Mouse (Mus musculus) layer of hippocampus, adult 2 months (tissue): ENCODE results near the gene Got1. TPM values are rescaled to one million over a fixed set of nuclear protein-coding genes. Genes with fewer than 3 reads are reported as not detected.

ENCODE experiments used
- DNase-seq, 2 experiments: peaks; one replicate each; pipeline ENCODE4 v3.0.0; 2022; ENCODE audit warnings: low spot score in 2 of 2
- H3K27ac ChIP-seq: fragments of 200-600 bp; 2 replicates; pipeline ENCODE4 v1.8.1; 2022
- H3K4me3 ChIP-seq: fragments of 200-600 bp; 2 replicates; pipeline ENCODE4 v1.8.1; 2022; ENCODE audit warnings: mild to moderate bottlenecking
- CTCF ChIP-seq: fragments of 200-600 bp; conservative IDR thresholded peaks from 2 replicates; pipeline ENCODE4 v1.8.1; 2022; ENCODE audit warnings: antibody characterized with exemption, mild to moderate bottlenecking, moderate library complexity
- total RNA-seq, 2 experiments: library from RNA; stranded (reverse); gene quantifications; 2 replicates each; pipeline ENCODE4 v1.2.3; 2021

Got1 gene
- total RNA-seq, 2 experiments from 2014 or later: 324 to 355 TPM

DNA sequence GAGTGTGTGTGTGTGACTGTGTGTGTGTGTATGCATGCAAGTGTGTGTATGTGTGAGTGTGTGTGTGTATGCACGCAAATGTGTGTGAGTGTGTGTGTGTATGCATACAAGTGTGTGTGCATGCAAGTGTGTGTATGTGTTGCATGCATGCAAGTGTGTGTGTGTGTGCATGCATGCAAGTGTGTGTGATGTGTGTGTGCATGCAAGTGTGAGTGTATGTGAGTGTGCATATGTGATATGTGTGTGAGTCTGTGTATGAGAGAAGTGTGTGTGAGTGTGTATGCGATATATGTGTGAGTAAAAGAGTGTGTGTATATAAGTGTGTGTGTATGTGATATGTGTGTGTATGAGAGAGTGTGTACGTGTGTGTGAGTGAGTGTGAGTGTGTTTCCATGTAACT is 11.0 kb upstream of the Got1 start:
- TF ChIP-seq CTCF: no peak
- Histone ChIP-seq H3K27ac (no peak overlapping the region), H3K4me3 (no peak overlapping the region)
- DNase-seq: no peak

DNA sequence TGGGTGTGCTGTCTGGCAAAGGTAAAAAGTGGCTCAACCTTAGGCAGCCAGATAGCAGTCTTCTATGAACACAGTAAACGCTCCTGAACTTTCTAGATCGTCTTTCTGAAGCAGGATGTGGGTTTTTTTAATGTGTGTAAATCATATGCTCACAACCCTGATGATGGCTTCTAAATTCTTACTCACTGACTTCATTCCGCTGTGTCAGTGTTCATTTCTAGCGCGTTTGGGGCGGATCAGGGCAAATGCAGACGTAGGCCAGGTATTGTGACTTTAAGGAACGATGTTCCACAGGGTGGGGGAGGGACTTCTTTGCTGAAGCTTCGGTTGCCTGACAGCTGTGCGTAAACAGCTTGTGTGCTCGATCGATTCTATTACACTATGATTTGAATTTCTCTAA is 6.5 kb upstream of the Got1 start:
- H3K4me3 ChIP-seq: no peak overlapping the region
- no peak for TF ChIP-seq CTCF
- H3K27ac ChIP-seq: no peak overlapping the region
- DNase-seq: no peak

DNA sequence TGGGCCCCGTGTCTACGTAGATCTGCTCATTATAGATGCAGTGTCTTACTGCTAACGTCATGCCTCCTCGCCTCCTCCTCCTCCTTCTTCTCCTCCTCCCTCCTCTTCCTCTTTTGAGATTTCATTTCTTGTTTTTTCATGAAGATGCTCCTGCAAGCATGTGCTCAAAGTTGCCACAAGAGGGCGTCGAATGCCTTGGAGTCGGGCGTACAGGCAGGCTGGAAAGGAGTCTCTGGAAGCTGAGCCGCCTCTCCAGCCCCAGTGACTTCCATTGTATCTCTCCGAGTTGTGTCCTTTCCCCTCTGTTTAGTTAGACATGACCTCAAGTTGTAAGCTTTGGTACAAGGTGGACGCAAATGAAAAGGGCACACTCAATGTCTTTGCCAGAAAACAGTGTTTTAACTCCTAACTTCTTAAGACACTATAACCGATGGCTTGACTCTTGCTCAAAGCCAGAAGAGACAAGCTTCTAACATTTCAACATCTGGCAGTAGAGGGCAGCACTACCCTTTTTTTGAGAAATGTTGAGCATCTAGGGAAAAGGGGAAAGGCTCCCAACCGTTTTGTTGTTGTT is 5.9 kb upstream of the Got1 start:
- peak overlapping the region; percentile 17; the same call in 1 of the 2 replicates for H3K4me3 ChIP-seq
- peak; percentile 75 to 79 for DNase-seq
- no peak overlapping the region for H3K27ac ChIP-seq
- peak; percentile 82 for TF ChIP-seq CTCF

DNA sequence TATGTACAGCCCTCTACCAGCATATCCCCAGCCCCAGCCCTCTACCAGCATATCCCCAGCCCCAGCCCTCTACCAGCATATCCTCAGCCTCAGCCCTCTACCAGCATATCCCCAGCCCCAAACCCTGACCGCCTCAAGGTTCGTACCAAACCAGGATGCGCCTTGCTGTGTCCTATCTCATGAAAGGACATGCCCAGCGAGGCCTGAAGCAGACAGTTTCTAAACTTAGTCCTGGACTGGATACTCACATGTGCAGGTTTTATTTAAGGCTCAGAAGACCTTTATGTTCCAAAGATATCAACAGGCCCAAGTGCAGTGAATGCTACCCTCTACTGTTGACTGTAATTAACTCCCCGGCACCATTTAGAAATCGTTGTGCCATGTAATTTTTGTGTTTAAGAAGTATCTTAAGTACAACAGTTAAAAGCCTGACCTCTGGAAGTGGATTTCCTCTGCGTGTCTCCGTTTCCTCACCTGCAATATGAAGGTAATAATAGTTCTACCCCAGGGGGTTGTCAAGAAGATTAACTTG is 3.7 kb upstream of the Got1 start:
- no peak for DNase-seq
- no peak overlapping the region for H3K4me3 ChIP-seq
- no peak for TF ChIP-seq CTCF
- no peak overlapping the region for H3K27ac ChIP-seq

DNA sequence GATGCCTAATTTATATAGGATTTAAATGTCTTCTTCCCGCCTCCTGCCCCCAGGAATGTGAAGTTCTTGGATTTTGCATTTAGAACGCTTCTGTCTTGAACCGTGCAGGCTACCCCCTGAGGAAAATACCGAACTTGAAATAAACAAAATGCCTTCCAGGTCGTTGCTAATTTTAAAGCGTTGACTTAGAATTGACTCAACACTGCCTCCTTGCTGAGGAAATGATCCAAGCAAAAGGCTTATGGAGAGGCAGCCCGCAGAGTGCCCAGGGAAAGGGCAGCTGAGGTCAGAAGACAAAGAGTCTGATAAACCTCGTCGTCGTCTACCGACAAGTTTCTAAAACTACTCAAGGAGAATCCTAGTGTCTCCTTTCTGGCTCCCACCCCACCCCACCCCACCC is 2.7 kb upstream of the Got1 start:
- no peak for DNase-seq
- H3K4me3 ChIP-seq: no peak overlapping the region
- no peak overlapping the region for H3K27ac ChIP-seq
- TF ChIP-seq CTCF: peak; percentile 70

DNA sequence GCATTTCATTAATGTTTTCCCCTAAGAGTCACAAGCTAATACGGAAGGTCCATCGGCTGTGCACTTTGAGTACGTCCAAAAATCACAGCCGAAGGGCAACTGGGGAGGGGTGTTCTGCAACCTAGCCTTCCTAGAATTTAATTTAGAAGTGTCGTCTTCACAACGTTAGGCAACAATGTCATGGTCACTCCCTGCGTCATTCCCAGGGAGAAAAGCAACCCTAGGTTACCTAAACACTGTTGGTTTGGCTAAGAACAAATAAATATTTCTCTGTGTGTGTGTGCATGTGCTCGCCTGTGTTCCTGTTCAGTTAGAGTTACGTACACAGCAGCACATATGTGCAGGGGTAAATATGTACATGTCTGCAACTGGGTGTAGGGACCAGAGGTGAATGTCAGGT is 1.6 kb upstream of the Got1 start:
- Histone ChIP-seq H3K27ac (no peak overlapping the region), H3K4me3 (no peak overlapping the region)
- no peak for TF ChIP-seq CTCF
- DNase-seq: no peak

DNA sequence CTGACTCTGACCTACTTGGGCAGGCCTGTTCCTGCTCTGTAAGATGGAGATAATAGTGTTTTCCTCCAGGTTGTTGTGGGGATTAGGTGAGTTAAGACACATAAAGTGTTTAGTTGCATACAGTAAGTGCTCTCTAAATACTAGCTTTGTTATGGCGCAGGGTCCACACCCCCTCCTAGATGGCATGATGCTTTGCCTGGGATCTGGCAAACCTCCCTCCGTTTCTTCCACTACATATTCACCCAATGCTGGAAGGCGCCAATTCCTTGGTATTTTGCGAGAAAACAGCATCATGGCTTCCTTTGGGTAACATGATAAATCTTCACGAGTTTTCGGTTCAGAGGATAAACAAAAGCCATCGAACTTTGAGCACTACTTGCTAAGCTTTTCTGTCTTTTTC is 1.2 kb upstream of the Got1 start:
- Histone ChIP-seq H3K4me3 (no peak overlapping the region; the same call in 1 of the 2 replicates), H3K27ac (peak overlapping the region; percentile 96)
- no peak for DNase-seq
- TF ChIP-seq CTCF: no peak

DNA sequence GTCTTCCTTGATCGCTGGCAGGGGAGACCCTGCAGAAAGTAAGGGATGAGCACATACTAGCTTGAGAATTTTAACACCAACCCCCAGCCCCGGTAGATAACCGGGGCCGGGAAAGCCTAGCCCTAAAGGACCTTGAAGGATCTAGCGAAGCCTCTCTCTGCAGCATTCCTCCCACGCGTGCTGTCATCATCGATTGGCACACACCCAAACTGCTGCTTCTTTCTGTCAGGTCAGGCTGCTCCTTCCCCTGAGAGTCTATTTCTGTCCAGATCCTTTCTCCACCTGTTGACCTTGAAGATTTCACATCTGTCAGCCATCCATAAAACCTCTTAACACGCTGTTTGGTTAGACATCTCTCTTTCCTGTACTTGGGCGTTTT is 688 bp upstream of the Got1 start:
- TF ChIP-seq CTCF: no peak
- Histone ChIP-seq H3K4me3 (peak overlapping the region; percentile 86), H3K27ac (peak overlapping the region; percentile 96)
- DNase-seq: peak in 1 of 2 experiments; percentile 57

DNA sequence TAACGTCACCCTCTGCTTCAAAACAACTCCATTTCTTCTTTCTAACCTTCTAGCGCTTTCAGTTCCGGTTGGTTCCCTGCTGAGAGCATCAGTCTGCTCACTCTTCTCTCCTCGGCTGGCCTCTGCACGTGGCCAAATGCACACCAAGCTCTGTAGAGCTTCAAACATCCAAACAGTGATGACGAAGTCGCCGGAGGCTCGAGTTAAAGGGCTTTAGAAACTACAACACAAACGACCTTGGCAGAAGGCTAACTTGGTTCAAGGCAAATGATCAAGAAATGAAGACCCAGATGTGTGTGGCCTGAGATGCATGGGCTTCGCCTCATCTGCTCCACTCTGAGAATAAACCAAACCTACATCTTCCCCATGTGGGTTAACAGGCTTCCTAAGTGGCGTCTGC is 854 bp downstream of the Got1 start:
- DNase-seq: peak in 1 of 2 experiments; percentile 50
- TF ChIP-seq CTCF: no peak
- H3K4me3 ChIP-seq: peak overlapping the region; percentile 86
- H3K27ac ChIP-seq: peak overlapping the region; percentile 96

DNA sequence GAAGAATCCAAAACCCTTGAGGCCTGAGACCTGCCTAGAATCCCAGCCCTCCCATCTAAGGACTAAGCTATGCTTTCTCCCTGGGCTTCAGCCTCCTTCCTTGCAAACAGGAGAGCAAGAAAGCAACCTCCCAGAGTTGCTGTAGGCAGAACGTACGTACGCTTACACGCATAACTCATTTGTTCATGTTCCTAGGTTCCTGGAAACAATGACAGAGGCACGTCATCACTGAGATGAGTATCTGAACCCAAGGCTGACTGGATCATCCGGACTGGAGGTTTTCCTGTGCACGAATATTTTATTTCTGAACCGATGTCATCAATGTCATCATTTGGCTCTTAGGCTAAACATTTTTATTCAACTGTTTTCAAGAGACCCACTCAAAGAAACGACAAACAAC is 2.4 kb downstream of the Got1 start:
- peak overlapping the region; percentile 43 for H3K4me3 ChIP-seq
- no peak for DNase-seq
- H3K27ac ChIP-seq: peak overlapping the region; percentile 61
- TF ChIP-seq CTCF: no peak

DNA sequence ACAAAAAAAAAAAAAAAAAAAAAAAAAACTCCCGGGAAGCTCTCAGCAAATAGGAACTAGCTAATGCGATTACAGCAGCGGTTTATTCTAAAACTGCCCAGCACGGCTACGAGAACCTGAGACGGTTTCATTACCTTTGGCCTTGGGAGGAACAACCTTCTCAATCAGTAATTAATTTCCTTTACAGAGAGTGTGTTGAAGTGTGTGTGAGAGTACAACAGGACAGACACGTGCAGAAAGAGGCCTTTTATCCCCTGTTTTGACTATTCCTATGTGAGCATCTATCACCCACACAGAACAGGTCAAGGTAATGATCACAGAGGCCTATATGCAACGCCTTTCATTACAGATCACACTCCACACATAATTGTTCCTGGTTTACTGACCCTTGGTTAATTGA is 3.0 kb downstream of the Got1 start:
- TF ChIP-seq CTCF: no peak
- H3K27ac ChIP-seq: peak overlapping the region; percentile 61
- H3K4me3 ChIP-seq: peak overlapping the region; percentile 43
- no peak for DNase-seq

DNA sequence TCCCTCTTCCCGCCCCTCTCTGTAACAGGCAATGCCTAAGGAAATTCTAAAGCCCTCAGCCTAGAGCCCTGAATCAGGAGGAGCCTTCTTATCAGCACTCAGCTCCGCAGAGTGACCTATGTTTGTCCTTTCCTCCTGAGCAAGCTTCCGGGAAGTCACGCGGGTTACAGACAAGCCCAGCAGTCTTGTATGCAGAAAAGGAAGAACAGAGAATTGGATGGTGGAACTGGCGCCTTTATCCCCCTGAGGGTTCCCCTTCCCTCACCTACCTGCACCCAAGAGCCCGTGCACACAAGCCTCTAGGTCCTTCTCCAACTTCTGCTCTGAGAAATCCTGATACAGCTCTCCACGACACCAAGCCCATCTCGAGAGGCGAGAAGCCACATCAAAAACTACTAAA is 4.0 kb downstream of the Got1 start:
- no peak for TF ChIP-seq CTCF
- Histone ChIP-seq H3K4me3 (peak overlapping the region; percentile 43; the same call in 1 of the 2 replicates), H3K27ac (no peak overlapping the region)
- DNase-seq: no peak

DNA sequence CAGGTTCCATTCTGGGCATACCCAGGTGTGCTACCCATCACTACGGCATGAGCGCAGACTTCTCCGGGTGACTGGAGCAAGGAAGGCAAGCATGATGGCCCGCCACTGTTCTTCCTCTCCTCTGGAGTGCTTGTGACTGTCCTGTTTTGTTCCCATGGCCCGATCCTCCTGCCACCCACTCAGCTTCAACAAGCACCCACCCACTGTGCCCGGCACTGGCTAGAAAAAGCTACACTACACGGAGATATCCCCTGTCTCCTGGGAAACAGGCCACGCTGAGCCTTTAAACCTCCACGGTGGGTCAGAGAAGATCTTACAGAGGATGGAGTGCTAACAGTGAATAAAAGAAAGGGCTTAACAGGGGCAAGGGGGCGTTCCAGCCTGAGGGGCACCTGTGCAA is 5.2 kb downstream of the Got1 start:
- TF ChIP-seq CTCF: no peak
- Histone ChIP-seq H3K27ac (no peak overlapping the region; the same call in 1 of the 2 replicates), H3K4me3 (peak overlapping the region; percentile 23; the same call in 1 of the 2 replicates)
- no peak for DNase-seq

DNA sequence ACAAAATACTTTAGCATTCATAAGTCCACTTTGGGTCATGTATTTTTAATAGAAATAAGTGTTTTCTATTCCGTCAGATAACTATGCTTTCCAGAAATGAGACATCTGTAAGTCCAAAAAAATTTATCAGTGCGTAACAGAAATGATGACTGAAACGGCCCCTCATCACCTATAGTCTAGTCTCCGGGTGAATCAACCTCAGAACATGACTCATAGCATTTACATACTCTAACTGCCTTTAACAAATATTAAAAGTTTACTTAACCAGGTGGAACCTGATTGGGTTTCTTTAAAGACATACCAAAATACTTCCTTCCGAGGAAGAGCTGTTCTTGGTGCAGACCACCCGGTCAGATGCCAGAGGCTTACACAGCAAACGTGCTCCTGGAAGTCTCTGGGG is 6.1 kb downstream of the Got1 start:
- Histone ChIP-seq H3K4me3 (no peak overlapping the region), H3K27ac (no peak overlapping the region)
- TF ChIP-seq CTCF: no peak
- no peak for DNase-seq
